In genomic region chr14:20956021-20956420, GRCm38 (mm10) we compare ENCODE assay signal across 22 mouse cellular contexts. TPM values are rescaled to one million over a fixed set of nuclear protein-coding genes. Genes with fewer than 3 reads are reported as not detected.
DNase-seq lines count a peak whose midpoint lies in the region; ATAC-seq and TF ChIP-seq lines count a peak whose summit lies in the region.
"Had no signal": no experiment of that assay in that cellular context is flagged by ENCODE, and none has a peak within 500 bp of the region (broad histone marks: within the 10 kb centered on the region; RNA-seq: fewer than 3 reads in every experiment).

No protein-coding gene starts in this region.

- H3K4me3 ChIP-seq in gastrocnemius, adult 2 months, result no peak overlapping the region
- no peak overlapping the region for H3K4me3 ChIP-seq in liver, adult 2 months (ENCODE audit: insufficient read depth, low read depth, low read length)
- no peak overlapping the region for H3K4me3 ChIP-seq in liver, embryonic 11.5 days (ENCODE audit: low read depth, low read length)
- no peak overlapping the region for H3K4me3 ChIP-seq in intestine, embryonic 16.5 days (ENCODE audit: low read length)
- H3K4me3 ChIP-seq in midbrain, embryonic 10.5 days, result no peak overlapping the region
- H3K4me3 ChIP-seq: embryonic facial prominence, embryonic 10.5 days; embryonic facial prominence, embryonic 13.5 days; erythroblast, embryonic 14.5 days; forebrain, embryonic 13.5 days; hindbrain, embryonic 12.5 days; hindbrain, embryonic 15.5 days had no signal

- no peaks in the 10 kb centered on the region for H3K27me3 ChIP-seq in liver, adult 2 months (ENCODE audit: control insufficient read depth, insufficient read depth, low read length)
- H3K27me3 ChIP-seq in liver, embryonic 11.5 days (replicated peaks; ENCODE audit: control insufficient read depth, insufficient read depth, low read length), result no peaks in the 10 kb centered on the region
- no peaks in the 10 kb centered on the region for H3K27me3 ChIP-seq in intestine, embryonic 16.5 days (replicated peaks; ENCODE audit: control insufficient read depth, insufficient read depth, low read length)
- no peaks in the 10 kb centered on the region for H3K27me3 ChIP-seq in midbrain, embryonic 10.5 days (ENCODE audit: low read depth, poor library complexity, severe bottlenecking)
- H3K27me3 ChIP-seq: embryonic facial prominence, embryonic 13.5 days; forebrain, embryonic 13.5 days; hindbrain, embryonic 12.5 days; hindbrain, embryonic 15.5 days had no signal

- no peak for TF ChIP-seq CTCF in gastrocnemius, adult 2 months (IDR thresholded peaks at IDR 0.05)
- no peak for TF ChIP-seq CTCF in liver, adult 2 months (IDR thresholded peaks at IDR 0.05; ENCODE audit: low read depth, low read length)
- TF ChIP-seq CTCF in brain, embryonic 14.5 days (IDR thresholded peaks at IDR 0.05; ENCODE audit: borderline replicate concordance, extremely low read depth, insufficient read depth, insufficient read length), result no peak

- no peaks in the 10 kb centered on the region for H3K36me3 ChIP-seq in liver, adult 2 months (ENCODE audit: control insufficient read depth, insufficient read depth, low read length)
- no peaks in the 10 kb centered on the region for H3K36me3 ChIP-seq in liver, embryonic 11.5 days (ENCODE audit: control insufficient read depth, insufficient read depth, low read length)
- H3K36me3 ChIP-seq in intestine, embryonic 16.5 days (ENCODE audit: control insufficient read depth, insufficient read depth, low read length), result no peaks in the 10 kb centered on the region
- no peaks in the 10 kb centered on the region for H3K36me3 ChIP-seq in midbrain, embryonic 10.5 days
- H3K36me3 ChIP-seq: embryonic facial prominence, embryonic 13.5 days; hindbrain, embryonic 12.5 days; hindbrain, embryonic 15.5 days had no signal

- no peak for TF ChIP-seq POLR2A in liver, adult 2 months (IDR thresholded peaks at IDR 0.05; ENCODE audit: extremely low read depth, insufficient read depth, low read length)
- TF ChIP-seq POLR2A in brain, embryonic 14.5 days (IDR thresholded peaks at IDR 0.05; ENCODE audit: borderline replicate concordance, extremely low read depth, insufficient read depth, insufficient read length, poor library complexity, severe bottlenecking), result no peak

- ATAC-seq in liver, embryonic 11.5 days (replicated peaks; ENCODE audit: low FRiP score), result no peak
- no peak for ATAC-seq in intestine, embryonic 16.5 days
- ATAC-seq: forebrain, embryonic 13.5 days; forebrain, postnatal 0 days had no signal

- no peaks in the 10 kb centered on the region for H3K9me3 ChIP-seq in liver, embryonic 11.5 days (ENCODE audit: control insufficient read depth, low read length)
- no peaks in the 10 kb centered on the region for H3K9me3 ChIP-seq in intestine, embryonic 16.5 days (ENCODE audit: control insufficient read depth, low read length)
- no peaks in the 10 kb centered on the region for H3K9me3 ChIP-seq in midbrain, embryonic 10.5 days (replicated peaks)
- H3K9me3 ChIP-seq: embryonic facial prominence, embryonic 10.5 days; embryonic facial prominence, embryonic 13.5 days; forebrain, embryonic 13.5 days; hindbrain, embryonic 12.5 days; hindbrain, embryonic 15.5 days had no signal

- H3K4me1 ChIP-seq in liver, adult 2 months (ENCODE audit: control insufficient read depth, insufficient read depth, low read length), result peaks cover 9% of the 10 kb centered on the region
- H3K4me1 ChIP-seq in liver, embryonic 11.5 days (replicated peaks; ENCODE audit: control insufficient read depth, insufficient read depth, low read length), result no peaks in the 10 kb centered on the region
- H3K4me1 ChIP-seq in intestine, embryonic 16.5 days (ENCODE audit: control insufficient read depth, insufficient read depth, low read length), result no peaks in the 10 kb centered on the region
- no peaks in the 10 kb centered on the region for H3K4me1 ChIP-seq in midbrain, embryonic 10.5 days
- H3K4me1 ChIP-seq: hindbrain, embryonic 12.5 days had no signal

- H3K9ac ChIP-seq in liver, adult 2 months (ENCODE audit: low read depth, low read length), result no peak overlapping the region
- no peak overlapping the region for H3K9ac ChIP-seq in liver, embryonic 11.5 days (ENCODE audit: low read depth, low read length)
- no peak overlapping the region for H3K9ac ChIP-seq in intestine, embryonic 16.5 days (ENCODE audit: low read depth, low read length)
- H3K9ac ChIP-seq: embryonic facial prominence, embryonic 13.5 days; forebrain, embryonic 13.5 days; forebrain, postnatal 0 days; hindbrain, embryonic 12.5 days; hindbrain, embryonic 15.5 days had no signal

- no peak overlapping the region for H3K4me2 ChIP-seq in liver, embryonic 11.5 days
- H3K4me2 ChIP-seq in intestine, embryonic 16.5 days (ENCODE audit: low read depth, low read length), result no peak overlapping the region
- H3K4me2 ChIP-seq: embryonic facial prominence, embryonic 13.5 days; forebrain, embryonic 13.5 days; heart, embryonic 11.5 days; hindbrain, embryonic 12.5 days; hindbrain, embryonic 15.5 days had no signal

- peaks cover 12% of the 10 kb centered on the region; the same call in 1 of the 2 replicates for H3K79me2 ChIP-seq in liver, adult 2 months (ENCODE audit: control insufficient read depth, insufficient read depth, low read length)

- H3K27ac ChIP-seq in gastrocnemius, adult 2 months, result peak overlapping the region; percentile 38; the same call in 1 of the 2 replicates
- H3K27ac ChIP-seq in liver, adult 2 months (replicated peaks; ENCODE audit: insufficient read depth, low read depth, low read length), result no peak overlapping the region
- H3K27ac ChIP-seq in liver, embryonic 11.5 days (ENCODE audit: low read depth, low read length), result no peak overlapping the region
- H3K27ac ChIP-seq in intestine, embryonic 16.5 days (ENCODE audit: low read length), result no peak overlapping the region
- no peak overlapping the region for H3K27ac ChIP-seq in midbrain, embryonic 10.5 days (replicated peaks)
- H3K27ac ChIP-seq: embryonic facial prominence, embryonic 10.5 days; embryonic facial prominence, embryonic 13.5 days; forebrain, embryonic 13.5 days; hindbrain, embryonic 12.5 days; hindbrain, embryonic 15.5 days had no signal

- intact Hi-C loops in gastrocnemius, adult 2 months (cut with DNase I), result no loop called here

- DNase-seq in gastrocnemius, adult 2 months, result no peak
- no peak for DNase-seq in gastrocnemius, postnatal 25 days
- DNase-seq in liver, adult 2 months (ENCODE audit: extremely low read depth, low read depth, low spot score), result peak; percentile 68
- DNase-seq in liver, embryonic 11.5 days (ENCODE audit: low spot score), result no peak
- peak; percentile 43 for DNase-seq in brain, embryonic 14.5 days (ENCODE audit: low read depth)
- peak; percentile 62 for DNase-seq in retina, postnatal 1 day
- no peak for DNase-seq in midbrain, embryonic 10.5 days (ENCODE audit: low spot score)
- DNase-seq: adrenal gland, adult 8-10 months; adrenal gland, postnatal 25 days; cerebellum, adult 18-20 months; cerebellum, postnatal 36 days; embryo, embryonic 11 days; forebrain, postnatal 0 days; gastrocnemius, postnatal 10 days had no signal

RNA-seq across cellular contexts. Expression of gene Vcl, which starts 26.8 kb away (rescaled TPM):
- 10 to 100 TPM; 60.0 to 79.2 TPM for total RNA-seq in gastrocnemius, adult 2 months (2021)
- 10 to 100 TPM; 78.4 to 94.0 TPM for total RNA-seq in gastrocnemius, postnatal 25 days (2021)
- total RNA-seq in liver, adult 2 months (2014; rRNA removed), result 12.1 and 13.6 TPM in 2 replicates
- polyA plus RNA-seq in liver, adult 2 months (2012; rRNA removed), result 7.9 and 9.5 TPM in 2 replicates
- polyA plus RNA-seq in liver, embryonic 11.5 days (2014; fragmentation: Nextera tagmentation; extraction: Ambion mirVana), result 59.0 and 66.1 TPM in 2 replicates
- polyA plus RNA-seq in brain, embryonic 14.5 days (2012; rRNA removed), result 18.0 and 24.4 TPM in 2 replicates
- polyA plus RNA-seq in intestine, embryonic 16.5 days (2015; fragmentation: Nextera tagmentation; extraction: Ambion mirVana), result 51.5 and 56.0 TPM in 2 replicates
- polyA plus RNA-seq in midbrain, embryonic 10.5 days (2016; fragmentation: Nextera tagmentation; extraction: Ambion mirVana), result 29.6 and 30.1 TPM in 2 replicates

Comparison
In these comparisons a context has a peak if more than half of its experiments do, and no peak if none do; other contexts are left out.
1. DNase-seq: peak in liver, adult 2 months (single experiment), brain, embryonic 14.5 days (single experiment) and retina, postnatal 1 day (single experiment); none in gastrocnemius, adult 2 months (single experiment), gastrocnemius, postnatal 25 days (single experiment), liver, embryonic 11.5 days (single experiment) and midbrain, embryonic 10.5 days (single experiment).